Mouse (Mus musculus): Measurements from ENCODE around the gene Gm973. TPM values are rescaled to one million over a fixed set of nuclear protein-coding genes. Genes with fewer than 3 reads are reported as not detected.

Gene Gm973
- polyA plus RNA-seq, 1 experiment from 2014 or later = 0.42 TPM

GRCm38 (mm10) chr1:59651201-59651819 is 135.2 kb downstream of the Gm973 start:
- no peak for ATAC-seq (replicated peaks; ENCODE audit: low FRiP score, low TSS enrichment, low read depth)
- H3K4me1 ChIP-seq (replicated peaks; ENCODE audit: control insufficient read depth, insufficient read depth, low read length) = no peaks in the 10 kb centered on the region
- H3K27ac ChIP-seq (ENCODE audit: low read depth) = no peak overlapping the region
- peaks cover 72% of the 10 kb centered on the region for H3K36me3 ChIP-seq (ENCODE audit: control insufficient read depth, insufficient read depth, low read length)
- no peak overlapping the region for H3K9ac ChIP-seq (ENCODE audit: low read length)
- H3K9me3 ChIP-seq (ENCODE audit: control insufficient read depth, low read length) = no peaks in the 10 kb centered on the region
- no peak overlapping the region for H3K4me3 ChIP-seq (ENCODE audit: low read depth, low read length)
- no peak for DNase-seq (ENCODE audit: low spot score)
- no peak overlapping the region for H3K4me2 ChIP-seq (ENCODE audit: low read length)
- no peaks in the 10 kb centered on the region for H3K27me3 ChIP-seq (replicated peaks; ENCODE audit: control insufficient read depth, insufficient read depth, low read length)
- WGBS = 94% methylated on average over 3 of the region's 3 CpGs

DNA sequence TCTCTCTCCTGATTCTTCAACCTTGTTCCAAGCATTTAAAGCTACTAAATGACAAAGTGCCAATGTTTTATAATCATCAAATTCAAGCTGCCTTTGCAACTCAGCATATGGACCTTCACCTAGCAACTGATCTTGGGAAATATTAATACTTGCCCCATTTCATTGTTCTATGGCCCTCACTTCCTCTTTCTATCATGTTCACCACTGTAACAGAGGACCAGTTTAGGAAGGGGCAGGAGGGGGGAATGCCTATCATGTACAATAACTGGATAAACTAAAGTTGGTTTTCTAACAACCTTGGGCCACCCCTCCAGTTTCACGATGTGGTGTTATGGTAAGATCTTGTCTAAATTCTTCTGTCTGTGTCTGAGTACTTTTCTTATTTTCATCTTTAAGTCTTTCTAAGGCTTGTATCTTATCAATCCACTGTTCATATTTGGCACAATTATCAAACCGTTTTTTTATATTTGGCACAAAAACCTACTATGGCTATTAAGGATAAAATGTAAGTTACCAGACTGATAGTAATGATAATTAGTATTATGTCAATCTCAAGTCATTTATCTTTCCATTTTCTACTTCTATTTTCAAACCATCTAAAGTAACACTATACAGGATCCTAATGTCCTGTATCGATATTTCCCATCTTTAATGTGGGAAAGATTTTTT is 137.3 kb downstream of the Gm973 start:
- Histone ChIP-seq H3K4me3 (ENCODE audit: low read depth, low read length) (no peak overlapping the region), H3K27me3 (replicated peaks; ENCODE audit: control insufficient read depth, insufficient read depth, low read length) (no peaks in the 10 kb centered on the region), H3K27ac (ENCODE audit: low read depth) (no peak overlapping the region), H3K4me2 (ENCODE audit: low read length) (no peak overlapping the region), H3K9me3 (ENCODE audit: control insufficient read depth, low read length) (no peaks in the 10 kb centered on the region), H3K9ac (ENCODE audit: low read length) (no peak overlapping the region), H3K36me3 (ENCODE audit: control insufficient read depth, insufficient read depth, low read length) (peaks cover 51% of the 10 kb centered on the region), H3K4me1 (replicated peaks; ENCODE audit: control insufficient read depth, insufficient read depth, low read length) (no peaks in the 10 kb centered on the region)
- DNase-seq (ENCODE audit: low spot score) (no peak), ATAC-seq (replicated peaks; ENCODE audit: low FRiP score, low TSS enrichment, low read depth) (no peak)
- WGBS = 96% methylated on average over 3 of the region's 3 CpGs

DNA sequence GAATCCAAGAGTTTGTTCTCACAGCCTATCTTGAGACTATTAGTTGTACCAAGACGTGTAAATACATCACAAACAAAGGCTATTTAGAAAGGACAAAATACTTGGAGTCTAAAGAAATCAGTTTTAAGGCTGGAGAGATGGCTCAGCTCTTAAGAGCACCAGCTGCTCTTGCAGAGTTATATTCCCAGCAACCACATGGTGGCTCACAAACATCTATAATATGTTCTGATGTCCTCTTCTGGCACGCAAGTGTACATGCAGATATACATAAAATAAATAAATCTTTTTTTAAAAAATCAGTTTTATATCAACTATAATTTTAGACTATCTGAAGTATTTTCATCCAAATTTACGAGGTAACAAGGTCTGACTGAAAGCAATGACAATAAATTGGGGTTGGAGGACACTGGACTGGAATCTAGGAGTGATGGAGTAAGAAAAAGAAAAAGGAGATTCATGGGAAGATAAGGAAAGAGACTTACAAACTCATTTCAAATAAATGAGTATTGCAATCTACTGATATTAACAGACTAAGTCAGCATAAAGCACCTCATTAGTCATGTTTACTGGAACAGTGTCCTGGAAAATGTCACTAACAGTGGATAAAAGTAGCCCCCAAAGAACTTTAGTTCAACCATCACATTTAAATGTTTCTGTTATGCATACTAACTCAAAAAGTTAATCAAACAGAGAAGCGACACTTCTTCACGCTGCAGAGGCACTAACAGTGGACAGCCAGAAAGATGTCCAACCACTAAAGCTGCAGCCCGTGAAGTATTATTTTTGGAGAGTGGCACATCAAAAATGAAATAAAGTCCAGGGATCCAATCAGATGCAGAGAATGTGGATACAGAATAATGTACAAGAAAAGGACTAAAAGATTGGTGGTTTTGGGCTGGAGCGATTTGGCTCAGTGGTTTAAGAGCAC is 140.4 kb downstream of the Gm973 start:
- no peaks in the 10 kb centered on the region for H3K27me3 ChIP-seq (replicated peaks; ENCODE audit: control insufficient read depth, insufficient read depth, low read length)
- no peak overlapping the region for H3K9ac ChIP-seq (ENCODE audit: low read length)
- H3K36me3 ChIP-seq (ENCODE audit: control insufficient read depth, insufficient read depth, low read length) = peaks cover 29% of the 10 kb centered on the region
- no peak overlapping the region for H3K4me2 ChIP-seq (ENCODE audit: low read length)
- H3K9me3 ChIP-seq (ENCODE audit: control insufficient read depth, low read length) = no peaks in the 10 kb centered on the region
- no peak for ATAC-seq (replicated peaks; ENCODE audit: low FRiP score, low TSS enrichment, low read depth)
- no peak for DNase-seq (ENCODE audit: low spot score)
- H3K4me1 ChIP-seq (replicated peaks; ENCODE audit: control insufficient read depth, insufficient read depth, low read length) = no peaks in the 10 kb centered on the region
- WGBS = 78% methylated on average over 7 of the region's 7 CpGs
- H3K27ac ChIP-seq (ENCODE audit: low read depth) = no peak overlapping the region
- H3K4me3 ChIP-seq (ENCODE audit: low read depth, low read length) = no peak overlapping the region

GRCm38 (mm10) chr1:59663456-59664135 is 147.5 kb downstream of the Gm973 start:
- DNase-seq (ENCODE audit: low spot score) (no peak), ATAC-seq (replicated peaks; ENCODE audit: low FRiP score, low TSS enrichment, low read depth) (no peak)
- H3K27ac ChIP-seq (ENCODE audit: low read depth) = no peak overlapping the region
- no peak overlapping the region for H3K9ac ChIP-seq (ENCODE audit: low read length)
- H3K9me3 ChIP-seq (ENCODE audit: control insufficient read depth, low read length) = no peaks in the 10 kb centered on the region
- 89% methylated on average over 2 of the region's 3 CpGs for WGBS
- no peaks in the 10 kb centered on the region for H3K27me3 ChIP-seq (replicated peaks; ENCODE audit: control insufficient read depth, insufficient read depth, low read length)
- H3K4me1 ChIP-seq (replicated peaks; ENCODE audit: control insufficient read depth, insufficient read depth, low read length) = no peaks in the 10 kb centered on the region
- no peak overlapping the region for H3K4me2 ChIP-seq (ENCODE audit: low read length)
- 0 out of 2 replicates have a peak, but pooled peaks cover 5% of the 10 kb centered on the region for H3K36me3 ChIP-seq (ENCODE audit: control insufficient read depth, insufficient read depth, low read length)
- no peak overlapping the region for H3K4me3 ChIP-seq (ENCODE audit: low read depth, low read length)

- Histone ChIP-seq H3K9ac (ENCODE audit: low read length) (no peak overlapping the region), H3K4me2 (ENCODE audit: low read length) (peak overlapping the region; percentile 94), H3K36me3 (ENCODE audit: control insufficient read depth, insufficient read depth, low read length) (0 out of 2 replicates have a peak, but pooled peaks cover 8% of the 10 kb centered on the region), H3K4me3 (ENCODE audit: low read depth, low read length) (no peak overlapping the region), H3K4me1 (replicated peaks; ENCODE audit: control insufficient read depth, insufficient read depth, low read length) (peaks cover 15% of the 10 kb centered on the region; the same call in 1 of the 2 replicates), H3K9me3 (ENCODE audit: control insufficient read depth, low read length) (no peaks in the 10 kb centered on the region), H3K27ac (ENCODE audit: low read depth) (no peak overlapping the region), H3K27me3 (replicated peaks; ENCODE audit: control insufficient read depth, insufficient read depth, low read length) (no peaks in the 10 kb centered on the region)
- ATAC-seq (replicated peaks; ENCODE audit: low FRiP score, low TSS enrichment, low read depth) (no peak), DNase-seq (ENCODE audit: low spot score) (no peak)
- 84% methylated on average over 2 of the region's 2 CpGs for WGBS
Measured at GRCm38 (mm10) chr1:59668871-59669270, 152.8 kb downstream of the Gm973 start.

DNA sequence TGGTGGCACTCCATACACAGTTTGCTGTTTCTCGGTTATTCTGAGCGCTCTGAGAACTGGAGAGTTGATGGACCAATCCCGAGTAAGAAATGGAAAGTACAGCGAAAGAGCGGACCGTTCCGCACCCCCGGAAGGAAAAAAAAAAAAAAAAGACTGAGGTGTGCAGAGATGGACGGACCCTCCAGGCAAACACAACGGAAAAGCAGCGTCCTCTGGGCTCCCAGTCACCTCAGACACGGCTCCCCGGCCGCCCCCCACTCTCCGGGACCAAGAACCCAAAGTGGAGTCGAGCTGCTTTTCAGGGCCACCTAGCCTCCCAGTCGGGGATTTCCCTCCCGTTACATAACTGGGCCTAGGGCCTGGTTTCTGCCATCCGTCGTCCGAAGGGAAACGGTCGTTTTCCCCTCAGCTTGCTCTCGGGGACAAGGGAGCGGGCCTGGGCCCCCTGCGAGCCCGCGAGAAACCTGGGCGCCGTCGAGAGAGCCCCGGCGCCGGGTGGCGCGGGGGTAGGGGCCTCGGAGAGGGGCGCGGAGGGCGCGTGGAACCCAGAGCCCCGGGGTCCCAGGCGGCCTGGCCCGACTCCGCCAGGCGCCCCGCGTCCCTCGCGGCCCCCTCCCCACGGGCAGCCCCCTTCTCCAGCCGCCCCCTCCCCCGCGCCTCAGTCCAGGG is 154.0 kb downstream of the Gm973 start:
- Histone ChIP-seq H3K9me3 (ENCODE audit: control insufficient read depth, low read length) (no peaks in the 10 kb centered on the region), H3K27me3 (replicated peaks; ENCODE audit: control insufficient read depth, insufficient read depth, low read length) (no peaks in the 10 kb centered on the region), H3K4me1 (replicated peaks; ENCODE audit: control insufficient read depth, insufficient read depth, low read length) (peaks cover 15% of the 10 kb centered on the region; the same call in 1 of the 2 replicates), H3K4me3 (ENCODE audit: low read depth, low read length) (peak overlapping the region; percentile 92), H3K9ac (ENCODE audit: low read length) (peak overlapping the region; percentile 97), H3K27ac (ENCODE audit: low read depth) (peak overlapping the region; percentile 96), H3K36me3 (ENCODE audit: control insufficient read depth, insufficient read depth, low read length) (0 out of 2 replicates have a peak, but pooled peaks cover 9% of the 10 kb centered on the region), H3K4me2 (ENCODE audit: low read length) (peak overlapping the region; percentile 94)
- peak; percentile 82 for DNase-seq (ENCODE audit: low spot score)
- peak; percentile 35; the same call in 1 of the 2 replicates for ATAC-seq (replicated peaks; ENCODE audit: low FRiP score, low TSS enrichment, low read depth)
- WGBS = 0% methylated on average over 43 of the region's 54 CpGs

GRCm38 (mm10) chr1:59670641-59671168 is 154.6 kb downstream of the Gm973 start, which contains the start of gene Sumo1:
Gene Sumo1, minus strand, starts transcription at chr1:59670834.
- Histone ChIP-seq H3K27me3 (replicated peaks; ENCODE audit: control insufficient read depth, insufficient read depth, low read length) (no peaks in the 10 kb centered on the region), H3K36me3 (ENCODE audit: control insufficient read depth, insufficient read depth, low read length) (0 out of 2 replicates have a peak, but pooled peaks cover 9% of the 10 kb centered on the region), H3K27ac (ENCODE audit: low read depth) (peak within 1 kb of the TSS; percentile 96), H3K4me3 (ENCODE audit: low read depth, low read length) (peak within 1 kb of the TSS; percentile 92), H3K4me1 (replicated peaks; ENCODE audit: control insufficient read depth, insufficient read depth, low read length) (peaks cover 15% of the 10 kb centered on the region; the same call in 1 of the 2 replicates), H3K4me2 (ENCODE audit: low read length) (peak within 1 kb of the TSS; percentile 94), H3K9ac (ENCODE audit: low read length) (peak within 1 kb of the TSS; percentile 97), H3K9me3 (ENCODE audit: control insufficient read depth, low read length) (no peaks in the 10 kb centered on the region)
- peak; percentile 93 for ATAC-seq (replicated peaks; ENCODE audit: low FRiP score, low TSS enrichment, low read depth)
- under 1% methylated on average over 36 of the region's 36 CpGs for WGBS
- peak; percentile 92 for DNase-seq (ENCODE audit: low spot score)

Data from intestine, embryonic 14.5 days (tissue).